Mouse (Mus musculus) neural tube, embryonic 12.5 days (tissue): ENCODE measurements around the gene Sox12. TPM values are rescaled to one million over a fixed set of nuclear protein-coding genes. Genes with fewer than 3 reads are reported as not detected.
"Not testable (repeated sequence)": the region's sequence is repeated elsewhere in the genome, so short reads cannot be mapped to it uniquely, and the experiment has no call there.

ENCODE experiments used
- ATAC-seq: fragments of 200-750 bp; cut with Nextera tagmentation; 2 replicates; pipeline ENCODE4 v1.8.0; 2017; ENCODE audit warnings: low read depth, mild to moderate bottlenecking, moderate TSS enrichment, moderate library complexity; ENCODE audit not compliant: low FRiP score
- H3K27ac ChIP-seq: fragments of 300-500 bp; sonication (generic); 2 replicates; pipeline ENCODE4 v1.5.1; 2016
- H3K27me3 ChIP-seq: fragments of 300-500 bp; sonication (generic); replicated peaks from 2 replicates; pipeline ENCODE4 v1.6.1; 2016; ENCODE audit warnings: mild to moderate bottlenecking
- H3K36me3 ChIP-seq: fragments of 300-500 bp; sonication (generic); 2 replicates; pipeline ENCODE4 v1.6.1; 2016; ENCODE audit warnings: mild to moderate bottlenecking
- H3K4me1 ChIP-seq: fragments of 300-500 bp; sonication (generic); 2 replicates; pipeline ENCODE4 v1.6.1; 2016
- H3K4me2 ChIP-seq: fragments of 300-500 bp; sonication (generic); replicated peaks from 2 replicates; pipeline ENCODE4 v1.6.1; 2016; ENCODE audit warnings: mild to moderate bottlenecking
- H3K4me3 ChIP-seq: fragments of 300-500 bp; sonication (generic); 2 replicates; pipeline ENCODE4 v1.5.1; 2016
- H3K9ac ChIP-seq: fragments of 300-500 bp; sonication (generic); 2 replicates; pipeline ENCODE4 v1.6.1; 2016; ENCODE audit warnings: mild to moderate bottlenecking
- H3K9me3 ChIP-seq: fragments of 300-500 bp; sonication (generic); 2 replicates; pipeline ENCODE4 v1.6.1; 2016; ENCODE audit warnings: mild to moderate bottlenecking
- WGBS: fragments of 180-500 bp; shearing (Covaris S2); methylation state at CpG from one replicate; pipeline ENCODE4 v1.1.7; 2016; 5-methylcytosine and 5-hydroxymethylcytosine counted together
- polyA plus RNA-seq: library from polyadenylated mRNA; unstranded; fragments of >200 nt; fragmentation: Nextera tagmentation; extraction: Ambion mirVana; gene quantifications from 2 replicates; pipeline ENCODE4 v1.2.1, GENCODE M21; 2016

The Sox12 gene
- polyA plus RNA-seq, 1 experiment from 2014 or later = 18.9 TPM

DNA sequence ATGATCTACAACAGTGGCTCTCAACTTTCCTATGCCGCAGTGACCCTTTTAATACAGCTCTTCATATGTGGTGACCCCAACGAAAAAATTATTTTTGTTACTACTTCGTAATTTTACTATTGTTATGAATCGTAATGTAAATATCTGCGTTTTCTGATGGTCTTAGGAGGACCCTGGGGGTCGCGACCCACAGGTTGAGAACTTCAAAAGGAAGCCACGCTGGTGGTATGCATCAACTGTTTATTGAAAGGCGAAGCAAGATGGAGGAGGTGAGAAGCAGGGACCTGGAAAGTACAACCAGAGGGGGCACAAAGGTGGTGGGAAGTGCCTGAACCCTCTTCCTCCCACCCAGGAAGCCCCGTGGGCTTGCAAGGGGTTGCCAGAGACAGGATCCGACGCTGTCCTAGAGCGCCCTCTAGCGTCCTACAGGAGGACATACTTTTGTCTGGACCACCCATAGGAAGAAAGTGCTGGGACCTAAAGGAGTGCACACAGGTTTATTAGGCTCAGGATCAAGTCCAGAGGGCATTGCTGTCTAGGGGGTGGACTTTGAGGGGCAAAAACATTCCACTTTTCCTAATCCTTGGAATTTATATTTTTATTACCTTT lies 29.2 kb downstream of the Sox12 start:
- H3K4me1 ChIP-seq = no peaks in the 10 kb centered on the region
- ATAC-seq = peak; percentile 35; the same call in 1 of the 2 replicates
- no peaks in the 10 kb centered on the region for H3K36me3 ChIP-seq
- H3K4me3 ChIP-seq = no peak overlapping the region
- H3K9ac ChIP-seq = no peak overlapping the region
- H3K4me2 ChIP-seq = no peak overlapping the region
- no peaks in the 10 kb centered on the region for H3K9me3 ChIP-seq
- peaks cover 3% of the 10 kb centered on the region; the same call in 1 of the 2 replicates for H3K27me3 ChIP-seq
- no peak overlapping the region for H3K27ac ChIP-seq
- WGBS = 30% methylated on average over 14 of the region's 14 CpGs

DNA sequence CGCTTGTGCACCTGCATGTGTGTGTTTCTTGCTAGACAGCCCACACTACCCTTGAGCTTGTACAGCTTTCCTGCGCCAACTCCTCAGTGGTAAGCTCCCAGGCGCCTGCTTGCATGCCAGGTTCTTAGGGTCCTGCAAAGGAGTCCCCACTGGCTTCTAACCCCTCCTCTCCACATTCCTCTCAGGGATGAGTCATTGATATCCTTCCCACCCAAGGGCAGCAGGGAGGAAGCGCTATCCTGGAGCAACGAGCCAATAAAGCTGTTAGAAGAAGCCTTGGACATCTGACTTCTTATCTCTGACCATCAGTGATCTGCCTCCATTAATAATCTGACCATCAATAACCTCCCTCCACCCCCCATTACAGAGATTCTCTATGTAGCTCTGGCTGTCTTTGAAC lies 29.9 kb downstream of the Sox12 start:
- Histone ChIP-seq H3K9ac (no peak overlapping the region), H3K27me3 (peaks cover 3% of the 10 kb centered on the region; the same call in 1 of the 2 replicates), H3K36me3 (no peaks in the 10 kb centered on the region), H3K27ac (no peak overlapping the region), H3K4me3 (no peak overlapping the region), H3K9me3 (no peaks in the 10 kb centered on the region), H3K4me1 (no peaks in the 10 kb centered on the region), H3K4me2 (no peak overlapping the region)
- ATAC-seq = no peak
- WGBS = 78% methylated on average over 5 of the region's 5 CpGs

DNA sequence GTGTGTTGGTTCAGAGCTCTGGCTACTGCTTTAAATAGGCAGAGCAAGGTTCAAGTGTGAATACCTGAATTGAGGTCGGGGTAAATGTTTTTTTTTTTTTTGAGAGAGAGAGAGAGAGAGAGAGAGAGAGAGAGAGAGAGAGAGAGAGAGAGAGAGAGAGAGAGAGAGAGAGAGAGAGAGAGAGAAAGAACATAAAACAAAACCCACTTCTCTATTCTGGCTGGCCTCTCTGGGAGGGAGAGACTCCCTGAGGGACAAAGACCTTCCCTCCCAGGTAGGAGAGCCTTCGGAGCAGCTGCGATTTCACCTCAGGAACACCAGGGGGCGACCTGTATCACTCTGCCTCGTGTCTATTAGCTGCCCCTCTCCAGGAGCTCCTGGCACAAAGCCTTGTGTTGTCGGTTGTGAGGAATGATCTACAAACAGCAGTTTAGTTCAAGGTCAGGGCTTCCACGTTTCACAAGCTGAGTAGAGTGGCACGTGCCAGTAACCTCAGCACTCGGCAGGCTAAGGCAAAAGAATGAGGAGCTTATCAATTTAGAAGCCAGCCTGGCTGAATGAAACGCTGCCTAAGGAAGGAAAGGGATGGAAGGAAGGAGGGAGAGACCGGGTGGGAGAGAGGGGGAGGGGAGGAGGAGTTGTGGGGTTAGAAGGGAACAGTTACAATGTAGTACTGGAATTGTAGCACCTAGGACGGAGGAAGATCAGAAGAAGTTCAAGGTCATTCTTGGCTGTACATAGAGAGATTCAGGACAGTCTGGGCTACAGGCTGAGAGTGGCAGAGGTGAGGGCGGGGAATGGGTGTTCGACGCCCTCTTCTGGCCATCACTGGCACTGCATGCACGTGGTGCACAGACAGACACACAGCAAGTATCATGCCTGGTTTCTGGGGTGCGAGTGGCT lies 34.4 kb downstream of the Sox12 start:
- WGBS = 14% methylated on average over 17 of the region's 17 CpGs
- no peaks in the 10 kb centered on the region for H3K27me3 ChIP-seq
- H3K4me1 ChIP-seq = no peaks in the 10 kb centered on the region
- H3K4me2 ChIP-seq = peak overlapping the region; percentile 35
- H3K9me3 ChIP-seq = no peaks in the 10 kb centered on the region
- no peak overlapping the region for H3K4me3 ChIP-seq
- no peak overlapping the region for H3K9ac ChIP-seq
- ATAC-seq = peak; percentile 76
- H3K27ac ChIP-seq = no peak overlapping the region
- no peaks in the 10 kb centered on the region for H3K36me3 ChIP-seq

DNA sequence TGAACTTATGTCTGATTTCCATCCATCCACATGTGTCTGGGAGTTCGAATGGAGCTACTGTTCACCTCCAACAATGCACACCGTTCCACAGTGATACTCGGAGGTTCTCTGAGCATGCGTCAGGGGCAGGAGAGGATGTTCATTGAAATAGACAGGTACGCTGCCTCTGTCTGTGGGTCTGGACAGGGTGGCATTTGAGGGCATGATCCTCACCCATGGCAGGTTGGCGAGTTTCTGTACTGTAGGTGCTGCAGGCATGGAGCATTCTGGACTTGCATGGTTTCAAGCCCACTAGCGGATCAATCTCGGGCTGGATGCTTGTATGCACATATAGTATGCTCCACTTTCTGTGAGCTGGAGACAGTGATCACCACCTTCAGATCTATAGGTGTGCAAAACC lies 36.7 kb downstream of the Sox12 start:
- Histone ChIP-seq H3K4me1 (no peaks in the 10 kb centered on the region), H3K4me2 (no peak overlapping the region), H3K27me3 (no peaks in the 10 kb centered on the region), H3K36me3 (no peaks in the 10 kb centered on the region), H3K27ac (no peak overlapping the region), H3K9ac (no peak overlapping the region), H3K4me3 (no peak overlapping the region), H3K9me3 (no peaks in the 10 kb centered on the region)
- WGBS = 92% methylated on average over 8 of the region's 8 CpGs
- ATAC-seq = no peak

DNA sequence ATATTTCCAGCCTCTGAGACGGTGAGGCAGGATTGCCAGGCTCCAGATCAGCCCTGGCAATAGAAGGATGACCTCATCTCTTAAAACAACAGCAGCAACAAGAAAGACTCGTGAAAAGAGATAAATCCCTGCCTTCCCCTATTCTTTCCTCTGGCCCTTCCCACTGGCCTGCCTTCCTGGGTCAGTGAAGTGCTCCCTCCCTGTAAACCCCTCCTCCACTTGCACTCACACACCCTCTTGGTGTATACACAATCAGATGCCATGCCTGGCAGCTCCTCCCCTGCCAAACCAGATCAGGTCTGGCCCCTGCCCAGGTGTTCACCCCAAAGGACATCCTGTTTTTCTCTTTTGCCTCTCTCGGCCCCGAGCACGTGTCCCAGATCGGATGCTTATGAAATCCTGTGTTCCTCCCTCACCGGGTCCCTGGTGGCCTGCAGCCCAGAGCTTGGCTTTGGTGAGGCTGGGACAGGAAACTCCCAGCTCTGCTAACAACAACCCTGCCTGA lies 37.5 kb downstream of the Sox12 start:
- Histone ChIP-seq H3K36me3 (no peaks in the 10 kb centered on the region), H3K4me1 (no peaks in the 10 kb centered on the region), H3K9ac (no peak overlapping the region), H3K27me3 (no peaks in the 10 kb centered on the region), H3K27ac (no peak overlapping the region), H3K4me2 (no peak overlapping the region), H3K4me3 (no peak overlapping the region), H3K9me3 (no peaks in the 10 kb centered on the region)
- WGBS = 67% methylated on average over 7 of the region's 7 CpGs
- no peak for ATAC-seq

DNA sequence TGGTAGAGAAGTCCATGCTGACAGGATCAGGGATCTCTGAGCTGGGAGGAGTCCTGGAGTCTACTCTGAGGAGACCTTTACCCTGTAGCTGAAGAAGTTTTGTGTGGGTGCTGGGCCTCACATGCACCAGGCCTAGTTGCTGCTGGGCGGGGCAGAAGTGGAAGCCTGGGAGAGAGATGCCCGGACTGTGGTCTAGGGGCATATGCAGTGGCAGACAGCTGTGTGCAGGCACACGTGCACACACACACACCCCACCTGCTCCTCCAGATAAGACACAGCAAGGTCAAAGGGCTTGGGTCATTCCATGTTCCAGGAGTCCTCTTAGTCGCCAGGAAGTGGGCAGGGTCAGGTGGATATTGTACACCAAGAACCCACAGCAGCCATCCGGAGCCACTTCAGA lies 38.2 kb downstream of the Sox12 start:
- H3K9me3 ChIP-seq = no peaks in the 10 kb centered on the region
- H3K27ac ChIP-seq = no peak overlapping the region
- H3K9ac ChIP-seq = no peak overlapping the region
- no peak overlapping the region for H3K4me2 ChIP-seq
- 76% methylated on average over 5 of the region's 5 CpGs for WGBS
- H3K27me3 ChIP-seq = no peaks in the 10 kb centered on the region
- ATAC-seq = no peak
- H3K36me3 ChIP-seq = no peaks in the 10 kb centered on the region
- H3K4me3 ChIP-seq = no peak overlapping the region
- no peaks in the 10 kb centered on the region for H3K4me1 ChIP-seq

DNA sequence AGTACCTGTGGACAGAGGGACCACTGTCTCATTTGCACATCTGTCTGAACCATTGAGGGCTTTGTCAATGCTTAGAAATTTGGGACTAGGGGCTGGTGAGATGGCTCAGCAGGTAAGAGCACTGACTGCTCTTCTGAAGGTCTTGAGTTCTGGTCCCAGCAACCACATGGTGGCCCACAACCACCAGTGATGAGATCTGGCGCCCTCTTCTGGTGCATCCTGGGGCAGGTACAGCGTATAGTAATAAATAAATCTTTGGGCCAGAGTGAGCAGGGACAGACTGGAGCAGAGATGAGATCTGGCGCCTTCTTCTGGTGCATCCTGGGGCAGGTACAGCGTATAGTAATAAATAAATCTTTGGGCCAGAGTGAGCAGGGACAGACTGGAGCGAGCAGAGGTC lies 38.9 kb downstream of the Sox12 start:
- not testable (repeated sequence) for H3K4me2 ChIP-seq, H3K36me3 ChIP-seq, H3K4me1 ChIP-seq, H3K4me3 ChIP-seq, H3K27ac ChIP-seq, H3K27me3 ChIP-seq, H3K9me3 ChIP-seq, ATAC-seq, H3K9ac ChIP-seq
- 73% methylated on average over 5 of the region's 5 CpGs for WGBS

DNA sequence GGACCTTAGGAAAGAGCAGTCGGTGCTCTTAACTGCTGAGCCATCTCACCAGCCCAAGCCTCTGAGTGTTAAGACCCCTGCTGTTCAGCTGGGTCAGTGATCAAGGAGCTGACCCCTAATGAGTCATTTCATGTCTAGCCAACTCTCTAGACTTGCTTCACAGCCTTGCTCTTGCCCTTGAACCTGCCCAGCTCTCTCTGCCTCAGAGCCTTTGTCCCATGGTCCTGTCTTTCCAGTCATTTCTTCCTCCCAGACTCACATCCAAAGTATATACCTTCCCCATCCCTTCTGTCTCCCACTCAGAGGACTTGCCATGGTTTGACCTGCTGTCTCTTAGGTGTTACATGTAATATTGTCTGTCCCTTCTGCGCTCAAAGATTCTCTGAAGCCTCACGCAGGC lies 40.6 kb downstream of the Sox12 start:
- WGBS = 91% methylated on average over 3 of the region's 3 CpGs
- H3K9me3 ChIP-seq = no peaks in the 10 kb centered on the region
- H3K27ac ChIP-seq = no peak overlapping the region
- no peaks in the 10 kb centered on the region for H3K27me3 ChIP-seq
- no peak overlapping the region for H3K4me2 ChIP-seq
- H3K4me1 ChIP-seq = no peaks in the 10 kb centered on the region
- no peak overlapping the region for H3K9ac ChIP-seq
- H3K4me3 ChIP-seq = no peak overlapping the region
- no peak for ATAC-seq
- no peaks in the 10 kb centered on the region for H3K36me3 ChIP-seq

DNA sequence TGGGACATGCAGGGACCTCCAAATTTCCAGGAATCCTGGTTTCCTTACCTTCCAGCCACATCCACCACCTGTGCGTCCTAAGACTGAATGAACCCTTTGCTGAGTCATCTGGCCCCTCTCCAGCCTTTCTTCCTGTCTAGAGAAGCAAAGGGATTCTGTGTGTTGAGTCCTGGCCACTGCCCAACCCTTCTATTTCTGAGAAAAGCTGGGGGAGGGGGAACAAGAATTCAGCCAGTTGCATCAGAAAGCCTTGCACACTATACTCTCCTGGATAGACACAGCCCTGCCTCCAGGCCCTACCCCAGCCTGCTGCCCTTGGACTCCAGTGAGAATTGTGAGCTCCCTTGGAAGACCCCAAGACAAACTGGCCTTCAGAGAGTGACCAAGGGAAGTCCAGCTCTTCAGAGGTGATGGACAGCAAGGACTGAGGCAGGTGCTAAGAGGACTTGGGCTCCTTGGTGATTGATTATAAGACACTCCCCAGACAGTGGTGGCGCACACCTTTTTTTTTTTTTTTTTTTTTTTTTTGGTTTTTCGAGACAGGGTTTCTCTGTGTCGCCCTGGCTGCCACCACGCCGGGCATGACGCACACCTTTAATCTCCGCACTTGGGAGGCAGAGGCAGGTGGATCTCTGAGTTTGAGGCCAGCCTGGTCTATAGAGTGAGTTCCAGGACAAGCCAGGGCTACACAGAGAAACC lies 47.9 kb downstream of the Sox12 start:
- H3K4me3 ChIP-seq = no peak overlapping the region
- H3K9ac ChIP-seq = no peak overlapping the region
- no peaks in the 10 kb centered on the region for H3K9me3 ChIP-seq
- H3K27ac ChIP-seq = no peak overlapping the region
- H3K4me2 ChIP-seq = no peak overlapping the region
- 90% methylated on average over 8 of the region's 8 CpGs for WGBS
- H3K36me3 ChIP-seq = no peaks in the 10 kb centered on the region
- H3K27me3 ChIP-seq = peaks cover 7% of the 10 kb centered on the region; the same call in 1 of the 2 replicates
- no peak for ATAC-seq
- no peaks in the 10 kb centered on the region for H3K4me1 ChIP-seq

DNA sequence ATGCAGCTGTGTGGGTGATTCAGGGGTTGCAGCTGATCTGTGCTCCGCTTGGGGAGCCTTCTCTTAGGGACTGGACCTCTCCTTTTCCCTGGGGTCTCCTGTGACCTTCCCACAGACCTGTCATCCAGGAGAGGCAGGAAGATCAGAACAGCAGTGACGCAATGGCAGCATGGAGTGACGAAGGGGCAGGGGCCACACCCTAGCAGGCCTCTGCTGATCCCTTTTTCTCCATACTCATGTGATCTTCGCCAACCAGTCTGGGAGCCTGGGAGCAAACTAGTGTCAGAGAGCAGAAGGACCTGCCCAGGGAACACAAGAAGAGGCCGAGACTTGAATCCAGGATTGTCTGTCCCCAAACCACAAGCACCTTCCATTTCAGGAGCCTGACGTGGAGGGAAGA lies 48.7 kb downstream of the Sox12 start:
- 81% methylated on average over 6 of the region's 6 CpGs for WGBS
- no peak for ATAC-seq
- Histone ChIP-seq H3K36me3 (no peaks in the 10 kb centered on the region), H3K4me1 (peaks cover 3% of the 10 kb centered on the region), H3K4me3 (no peak overlapping the region), H3K9ac (no peak overlapping the region), H3K4me2 (no peak overlapping the region), H3K9me3 (no peaks in the 10 kb centered on the region), H3K27me3 (peaks cover 7% of the 10 kb centered on the region; the same call in 1 of the 2 replicates), H3K27ac (no peak overlapping the region)

DNA sequence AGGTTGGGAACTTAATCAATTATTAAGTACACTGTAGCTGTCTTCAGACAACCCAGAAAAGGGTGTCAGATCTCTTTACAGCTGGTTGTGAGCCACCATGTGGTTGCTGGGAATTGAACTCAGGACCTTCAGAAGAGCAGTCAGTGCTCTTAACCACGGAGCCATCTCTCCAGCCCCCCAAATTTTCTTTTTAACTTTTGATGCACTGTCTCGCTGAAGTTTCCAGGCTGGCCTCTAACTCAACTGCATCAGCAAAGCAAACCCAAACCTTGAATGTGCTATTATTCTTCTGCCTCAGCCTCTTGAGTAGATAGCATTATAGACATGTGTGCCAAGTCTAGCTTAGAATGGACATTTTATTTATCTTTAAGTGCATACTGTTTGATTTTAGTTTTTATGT lies 50.1 kb downstream of the Sox12 start:
- Histone ChIP-seq H3K9me3 (no peaks in the 10 kb centered on the region), H3K36me3 (no peaks in the 10 kb centered on the region), H3K9ac (no peak overlapping the region), H3K27me3 (peaks cover 7% of the 10 kb centered on the region; the same call in 1 of the 2 replicates), H3K4me1 (peaks cover 8% of the 10 kb centered on the region), H3K27ac (no peak overlapping the region), H3K4me3 (no peak overlapping the region), H3K4me2 (no peak overlapping the region)
- no peak for ATAC-seq
- WGBS = 73% methylated on average over 2 of the region's 2 CpGs

DNA sequence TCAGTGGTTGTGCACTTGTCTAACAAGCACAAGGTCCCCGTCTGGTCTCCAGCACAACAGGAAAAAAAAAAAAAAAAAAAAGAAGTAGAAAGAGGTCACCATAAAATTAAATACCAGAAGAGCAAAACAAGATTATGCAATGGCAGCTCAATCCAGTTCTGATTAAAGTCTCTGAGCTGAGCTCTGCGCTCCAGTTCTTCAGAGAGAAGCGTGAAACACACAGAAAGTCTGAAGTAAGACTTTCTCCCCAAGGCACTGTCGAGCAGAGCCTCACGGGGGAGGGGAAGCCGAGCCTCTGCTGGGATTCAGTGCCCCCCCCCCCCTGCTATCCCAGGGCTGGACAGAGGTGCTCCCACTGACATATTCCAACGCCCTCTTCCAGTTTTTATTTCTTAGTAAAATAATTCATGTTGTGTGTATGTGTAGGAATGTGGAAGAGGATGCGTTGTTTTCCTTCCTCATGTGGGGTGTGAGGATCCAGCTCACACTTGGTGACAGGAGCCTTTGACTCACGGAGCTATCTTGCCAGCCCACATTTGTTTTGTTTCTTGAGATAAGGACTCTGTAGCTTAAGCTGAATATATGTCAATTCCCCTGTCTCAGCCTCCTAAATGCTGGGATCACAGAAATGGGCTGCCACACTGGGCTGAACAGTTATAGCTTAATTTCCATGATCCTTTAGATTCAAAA lies 50.9 kb downstream of the Sox12 start:
- no peak overlapping the region for H3K4me3 ChIP-seq

More for the DNA sequence above, 50.9 kb downstream of the Sox12 start:
- Histone ChIP-seq H3K36me3 (no peaks in the 10 kb centered on the region), H3K4me1 (peaks cover 8% of the 10 kb centered on the region), H3K4me2 (no peak overlapping the region), H3K9ac (no peak overlapping the region), H3K27ac (no peak overlapping the region), H3K27me3 (peaks cover 7% of the 10 kb centered on the region; the same call in 1 of the 2 replicates), H3K9me3 (no peaks in the 10 kb centered on the region)
- 53% methylated on average over 9 of the region's 9 CpGs for WGBS
- ATAC-seq = no peak
